Mouse (Mus musculus): ENCODE data around the gene Gp9. TPM values are rescaled to one million over a fixed set of nuclear protein-coding genes. Genes with fewer than 3 reads are reported as not detected.
A peak's percentile ranks its signal among the peaks of the same experiment; 100 is the strongest.

Gene Gp9
- polyA plus RNA-seq, 1 experiment from 2014 or later = 1.9 TPM

DNA sequence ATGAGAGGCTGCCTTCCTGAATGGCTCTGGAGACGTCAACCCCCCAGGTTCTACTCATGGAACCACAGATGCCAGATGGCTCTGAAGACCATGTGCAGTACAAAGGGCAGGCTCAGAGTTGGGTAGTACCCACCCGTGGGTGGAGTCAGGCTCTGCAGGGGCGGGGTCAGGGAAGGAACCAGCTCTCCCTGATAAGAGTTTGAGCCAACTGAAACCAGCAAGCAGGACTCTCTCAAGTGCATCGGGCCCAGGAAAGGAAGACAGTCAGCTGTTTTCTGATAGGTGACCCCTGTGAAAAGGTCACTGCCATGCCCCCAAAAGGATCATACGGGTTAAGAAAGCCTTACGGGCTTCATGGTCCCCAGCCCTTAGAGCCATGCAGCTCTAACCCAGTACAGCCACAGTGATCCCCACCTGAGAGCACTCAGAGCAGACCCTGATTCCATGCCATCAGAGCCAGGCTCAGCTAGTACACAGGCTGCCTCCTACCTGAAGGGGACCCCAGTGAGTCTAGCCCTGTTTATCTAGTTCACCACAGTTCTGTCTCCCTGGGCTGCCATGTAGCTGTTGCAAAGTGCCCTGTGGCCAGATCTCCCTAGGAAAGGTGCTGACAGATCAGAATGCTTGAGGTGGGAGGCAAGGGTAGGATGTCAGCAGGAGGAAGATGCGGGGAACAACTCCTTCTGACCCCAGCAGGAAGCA is 13.1 kb downstream of the Gp9 start:
- Histone ChIP-seq H3K36me3 (peaks cover 21% of the 10 kb centered on the region), H3K4me1 (peaks cover 21% of the 10 kb centered on the region), H3K4me2 (no peak overlapping the region), H3K4me3 (replicated peaks) (no peak overlapping the region), H3K9me3 (replicated peaks) (no peaks in the 10 kb centered on the region), H3K9ac (no peak overlapping the region), H3K27me3 (no peaks in the 10 kb centered on the region), H3K27ac (no peak overlapping the region)
- no peak; the same call in 1 of the 2 replicates for ATAC-seq (replicated peaks; ENCODE audit: low FRiP score)
- WGBS = 68% methylated on average over 7 of the region's 7 CpGs

GRCm38 (mm10) chr6:87791826-87792225 is 14.0 kb downstream of the Gp9 start:
- Histone ChIP-seq H3K4me3 (replicated peaks) (no peak overlapping the region), H3K4me1 (peaks cover 21% of the 10 kb centered on the region), H3K4me2 (no peak overlapping the region), H3K27ac (no peak overlapping the region), H3K36me3 (peaks cover 21% of the 10 kb centered on the region), H3K27me3 (no peaks in the 10 kb centered on the region), H3K9ac (no peak overlapping the region), H3K9me3 (replicated peaks) (no peaks in the 10 kb centered on the region)
- 96% methylated on average over 5 of the region's 5 CpGs for WGBS
- ATAC-seq (replicated peaks; ENCODE audit: low FRiP score) = no peak

GRCm38 (mm10) chr6:87793821-87794510 is 16.1 kb downstream of the Gp9 start:
- WGBS = 93% methylated on average over 10 of the region's 10 CpGs
- H3K36me3 ChIP-seq = peaks cover 21% of the 10 kb centered on the region
- H3K9me3 ChIP-seq (replicated peaks) = no peaks in the 10 kb centered on the region
- no peaks in the 10 kb centered on the region for H3K27me3 ChIP-seq
- no peak overlapping the region for H3K27ac ChIP-seq
- ATAC-seq (replicated peaks; ENCODE audit: low FRiP score) = no peak
- no peak overlapping the region for H3K9ac ChIP-seq
- no peak overlapping the region for H3K4me2 ChIP-seq
- H3K4me3 ChIP-seq (replicated peaks) = no peak overlapping the region
- H3K4me1 ChIP-seq = peaks cover 32% of the 10 kb centered on the region

GRCm38 (mm10) chr6:87795385-87796150 is 17.7 kb downstream of the Gp9 start:
- Histone ChIP-seq H3K4me3 (replicated peaks) (no peak overlapping the region), H3K36me3 (peaks cover 21% of the 10 kb centered on the region), H3K27ac (no peak overlapping the region), H3K9me3 (replicated peaks) (no peaks in the 10 kb centered on the region), H3K4me2 (no peak overlapping the region), H3K9ac (no peak overlapping the region), H3K4me1 (peaks cover 16% of the 10 kb centered on the region), H3K27me3 (no peaks in the 10 kb centered on the region)
- 81% methylated on average over 6 of the region's 6 CpGs for WGBS
- no peak for ATAC-seq (replicated peaks; ENCODE audit: low FRiP score)

- no peak overlapping the region for H3K9ac ChIP-seq
- ATAC-seq (replicated peaks; ENCODE audit: low FRiP score) = peak; percentile 59; the same call in 1 of the 2 replicates
- WGBS = 86% methylated on average over 6 of the region's 6 CpGs
- H3K27ac ChIP-seq = no peak overlapping the region
- peaks cover 21% of the 10 kb centered on the region for H3K36me3 ChIP-seq
- H3K4me3 ChIP-seq (replicated peaks) = no peak overlapping the region
- H3K9me3 ChIP-seq (replicated peaks) = no peaks in the 10 kb centered on the region
- no peaks in the 10 kb centered on the region for H3K27me3 ChIP-seq
- peaks cover 11% of the 10 kb centered on the region for H3K4me1 ChIP-seq
- no peak overlapping the region for H3K4me2 ChIP-seq
Measured at GRCm38 (mm10) chr6:87796251-87796880, 18.5 kb downstream of the Gp9 start.

GRCm38 (mm10) chr6:87797321-87797720 is 19.4 kb downstream of the Gp9 start:
- ATAC-seq (replicated peaks; ENCODE audit: low FRiP score) = no peak
- H3K4me3 ChIP-seq (replicated peaks) = no peak overlapping the region
- peaks cover 11% of the 10 kb centered on the region for H3K4me1 ChIP-seq
- no peak overlapping the region for H3K9ac ChIP-seq
- 17% methylated on average over 2 of the region's 2 CpGs for WGBS
- peaks cover 15% of the 10 kb centered on the region for H3K36me3 ChIP-seq
- no peak overlapping the region for H3K27ac ChIP-seq
- H3K4me2 ChIP-seq = no peak overlapping the region
- H3K27me3 ChIP-seq = no peaks in the 10 kb centered on the region
- no peaks in the 10 kb centered on the region for H3K9me3 ChIP-seq (replicated peaks)

DNA sequence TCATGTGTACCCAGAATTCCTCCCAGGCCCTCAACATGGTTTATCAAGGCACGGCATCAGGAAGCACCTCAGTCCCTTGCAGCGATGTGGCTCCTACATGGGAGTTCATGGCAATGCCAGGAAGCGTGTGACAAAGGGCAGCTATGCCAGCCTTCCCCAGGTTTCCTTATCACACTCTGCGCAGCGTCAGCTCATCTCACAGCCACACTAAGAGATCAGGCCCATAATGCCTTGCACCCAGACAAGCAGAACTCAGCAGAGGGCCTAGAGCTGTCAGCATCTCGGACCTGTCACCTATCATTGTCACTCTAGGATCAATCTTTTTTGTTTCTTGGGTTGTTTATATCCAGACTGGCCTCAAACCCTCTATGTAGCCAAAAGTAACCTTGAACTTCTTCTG is 21.7 kb downstream of the Gp9 start:
- 92% methylated on average over 6 of the region's 6 CpGs for WGBS

DNA sequence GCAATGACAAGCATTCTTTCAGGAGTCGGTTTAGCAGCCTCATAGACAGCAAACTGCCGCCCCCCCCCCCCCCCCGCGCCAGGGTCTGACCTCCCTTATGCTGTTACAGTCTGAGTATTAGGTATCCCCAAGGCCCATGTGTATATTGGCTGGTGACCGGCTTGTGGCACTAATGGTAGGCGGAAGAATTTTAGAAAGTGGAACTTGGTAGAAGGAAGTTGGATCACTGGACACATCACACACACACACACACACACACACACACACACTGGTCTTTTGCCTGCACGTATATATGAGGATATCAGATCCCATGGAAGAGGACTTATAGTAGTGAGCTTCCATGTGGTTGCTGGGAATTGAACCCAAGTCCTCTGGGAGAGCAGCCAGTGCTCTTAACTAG is 24.6 kb downstream of the Gp9 start:
- no peaks in the 10 kb centered on the region for H3K9me3 ChIP-seq (replicated peaks)

More for the DNA sequence above, 21.7 kb downstream of the Gp9 start:
- Histone ChIP-seq H3K27me3 (no peaks in the 10 kb centered on the region), H3K4me2 (no peak overlapping the region), H3K4me3 (replicated peaks) (no peak overlapping the region), H3K36me3 (0 out of 2 replicates have a peak, but pooled peaks cover 1% of the 10 kb centered on the region), H3K9ac (no peak overlapping the region), H3K9me3 (replicated peaks) (no peaks in the 10 kb centered on the region), H3K27ac (no peak overlapping the region), H3K4me1 (peaks cover 11% of the 10 kb centered on the region)
- no peak for ATAC-seq (replicated peaks; ENCODE audit: low FRiP score)

GRCm38 (mm10) chr6:87804036-87804435 is 26.2 kb downstream of the Gp9 start:
- ATAC-seq (replicated peaks; ENCODE audit: low FRiP score) = no peak
- Histone ChIP-seq H3K36me3 (no peaks in the 10 kb centered on the region), H3K9ac (no peak overlapping the region), H3K27me3 (no peaks in the 10 kb centered on the region), H3K4me1 (peaks cover 6% of the 10 kb centered on the region; the same call in 1 of the 2 replicates), H3K9me3 (replicated peaks) (no peaks in the 10 kb centered on the region), H3K4me2 (no peak overlapping the region), H3K4me3 (replicated peaks) (no peak overlapping the region), H3K27ac (no peak overlapping the region)
- 77% methylated on average over 1 of the region's 1 CpGs for WGBS

More for the DNA sequence above, 24.6 kb downstream of the Gp9 start:
- no peaks in the 10 kb centered on the region for H3K27me3 ChIP-seq
- ATAC-seq (replicated peaks; ENCODE audit: low FRiP score) = no peak
- H3K4me1 ChIP-seq = peaks cover 12% of the 10 kb centered on the region
- no peak overlapping the region for H3K27ac ChIP-seq
- H3K36me3 ChIP-seq = no peaks in the 10 kb centered on the region
- H3K9ac ChIP-seq = no peak overlapping the region
- H3K4me3 ChIP-seq (replicated peaks) = no peak overlapping the region
- 90% methylated on average over 5 of the region's 7 CpGs for WGBS
- H3K4me2 ChIP-seq = no peak overlapping the region

GRCm38 (mm10) chr6:87804886-87805285 is 27.0 kb downstream of the Gp9 start:
- no peak overlapping the region for H3K27ac ChIP-seq
- no peaks in the 10 kb centered on the region for H3K36me3 ChIP-seq
- H3K4me2 ChIP-seq = no peak overlapping the region
- H3K27me3 ChIP-seq = no peaks in the 10 kb centered on the region
- ATAC-seq (replicated peaks; ENCODE audit: low FRiP score) = no peak
- H3K4me3 ChIP-seq (replicated peaks) = no peak overlapping the region
- H3K9ac ChIP-seq = no peak overlapping the region
- WGBS = 56% methylated on average over 7 of the region's 7 CpGs
- peaks cover 13% of the 10 kb centered on the region for H3K4me1 ChIP-seq
- no peaks in the 10 kb centered on the region for H3K9me3 ChIP-seq (replicated peaks)

GRCm38 (mm10) chr6:87805448-87805847 is 27.6 kb downstream of the Gp9 start:
- Histone ChIP-seq H3K4me3 (replicated peaks) (no peak overlapping the region), H3K9me3 (replicated peaks) (no peaks in the 10 kb centered on the region), H3K27me3 (no peaks in the 10 kb centered on the region), H3K4me2 (no peak overlapping the region), H3K9ac (no peak overlapping the region), H3K4me1 (peaks cover 18% of the 10 kb centered on the region), H3K27ac (no peak overlapping the region), H3K36me3 (no peaks in the 10 kb centered on the region)
- ATAC-seq (replicated peaks; ENCODE audit: low FRiP score) = no peak
- 89% methylated on average over 7 of the region's 7 CpGs for WGBS

- 74% methylated on average over 2 of the region's 2 CpGs for WGBS
- no peaks in the 10 kb centered on the region for H3K27me3 ChIP-seq
- H3K4me3 ChIP-seq (replicated peaks) = no peak overlapping the region
- H3K4me2 ChIP-seq = no peak overlapping the region
- peaks cover 23% of the 10 kb centered on the region for H3K4me1 ChIP-seq
- no peaks in the 10 kb centered on the region for H3K36me3 ChIP-seq
- H3K9me3 ChIP-seq (replicated peaks) = no peaks in the 10 kb centered on the region
- no peak overlapping the region for H3K27ac ChIP-seq
- ATAC-seq (replicated peaks; ENCODE audit: low FRiP score) = no peak
- H3K9ac ChIP-seq = no peak overlapping the region
Measured at GRCm38 (mm10) chr6:87806028-87806427, 28.2 kb downstream of the Gp9 start.
